In the genomic region with DNA sequence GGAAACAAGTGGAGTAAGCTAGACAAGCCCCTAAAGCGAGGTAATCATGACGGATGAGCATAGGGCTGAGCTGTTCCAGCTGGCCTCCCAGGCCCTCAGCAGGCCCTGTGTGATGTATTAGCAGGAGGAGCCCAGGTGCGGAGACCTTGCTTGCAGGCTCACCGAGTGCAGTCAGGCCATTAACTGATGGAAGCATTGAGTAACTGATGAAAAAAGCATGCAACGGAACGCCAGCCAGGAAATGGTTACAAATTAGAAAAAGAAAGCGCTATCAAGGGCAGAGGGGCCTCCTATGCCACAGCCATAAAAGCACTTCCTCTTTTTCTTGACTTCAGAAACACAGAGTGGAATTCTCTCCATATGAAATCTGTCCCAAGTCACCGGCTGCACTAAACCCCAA, we compare ENCODE assay signal across 12 mouse cellular contexts.
DNase-seq lines count a peak whose midpoint lies in the region; ATAC-seq and TF ChIP-seq lines count a peak whose summit lies in the region.
"Had no signal": no experiment of that assay in that cellular context is flagged by ENCODE, and none has a peak within 500 bp of the region (broad histone marks: within the 10 kb centered on the region; RNA-seq: fewer than 3 reads in every experiment).

No protein-coding gene starts in this region.

- TF ChIP-seq EP300 in lung, postnatal 0 days (IDR thresholded peaks at IDR 0.05), result no peak

- WGBS in lung, postnatal 0 days, result 25% methylated on average over 8 of the region's 8 CpGs
- WGBS in lung, adult 2 months, result 27% methylated on average over 8 of the region's 8 CpGs
- WGBS in limb, embryonic 13.5 days, result 6% methylated on average over 8 of the region's 8 CpGs
- WGBS in heart, embryonic 10.5 days, result 33% methylated on average over 8 of the region's 8 CpGs
- 27% methylated on average over 8 of the region's 8 CpGs for WGBS in heart, embryonic 12.5 days

- H3K9ac ChIP-seq in lung, postnatal 0 days (replicated peaks; ENCODE audit: low read depth), result no peak overlapping the region
- no peak overlapping the region for H3K9ac ChIP-seq in limb, embryonic 13.5 days
- H3K9ac ChIP-seq in heart, embryonic 12.5 days, result no peak overlapping the region
- H3K9ac ChIP-seq: neural tube, embryonic 13.5 days had no signal

- H3K4me1 ChIP-seq in lung, postnatal 0 days (ENCODE audit: insufficient read depth, low read depth, low read length), result no peaks in the 10 kb centered on the region
- no peaks in the 10 kb centered on the region for H3K4me1 ChIP-seq in lung, adult 2 months (ENCODE audit: control insufficient read depth, insufficient read depth, low read length)
- H3K4me1 ChIP-seq in limb, embryonic 13.5 days, result peaks cover 20% of the 10 kb centered on the region
- H3K4me1 ChIP-seq in heart, embryonic 10.5 days, result 0 out of 2 replicates have a peak, but pooled peaks cover 2% of the 10 kb centered on the region
- no peaks in the 10 kb centered on the region for H3K4me1 ChIP-seq in heart, embryonic 12.5 days (replicated peaks)
- H3K4me1 ChIP-seq: neural tube, embryonic 13.5 days had no signal

- no peak overlapping the region for H3K27ac ChIP-seq in lung, postnatal 0 days (ENCODE audit: low read length)
- no peak overlapping the region for H3K27ac ChIP-seq in limb, embryonic 13.5 days
- no peak overlapping the region for H3K27ac ChIP-seq in heart, embryonic 10.5 days
- H3K27ac ChIP-seq in heart, embryonic 12.5 days (ENCODE audit: poor library complexity, severe bottlenecking), result no peak overlapping the region
- H3K27ac ChIP-seq: left cerebral cortex, adult 2 months; neural tube, embryonic 13.5 days had no signal

- no peak overlapping the region for H3K4me3 ChIP-seq in lung, postnatal 0 days (ENCODE audit: low read depth, low read length)
- H3K4me3 ChIP-seq in lung, adult 2 months (replicated peaks; ENCODE audit: extremely low read depth, low read depth, low read length), result no peak overlapping the region
- no peak overlapping the region for H3K4me3 ChIP-seq in limb, embryonic 13.5 days
- H3K4me3 ChIP-seq in heart, embryonic 10.5 days, result no peak overlapping the region
- no peak overlapping the region for H3K4me3 ChIP-seq in heart, embryonic 12.5 days
- H3K4me3 ChIP-seq: left cerebral cortex, adult 2 months; neural tube, embryonic 13.5 days had no signal

- no peaks in the 10 kb centered on the region for H3K36me3 ChIP-seq in lung, postnatal 0 days (ENCODE audit: insufficient read depth, low read length)
- H3K36me3 ChIP-seq in limb, embryonic 13.5 days, result no peaks in the 10 kb centered on the region
- no peaks in the 10 kb centered on the region for H3K36me3 ChIP-seq in heart, embryonic 10.5 days
- no peaks in the 10 kb centered on the region for H3K36me3 ChIP-seq in heart, embryonic 12.5 days
- H3K36me3 ChIP-seq: neural tube, embryonic 13.5 days had no signal

- no peaks in the 10 kb centered on the region for H3K9me3 ChIP-seq in lung, postnatal 0 days (ENCODE audit: low read length)
- no peaks in the 10 kb centered on the region for H3K9me3 ChIP-seq in limb, embryonic 13.5 days
- H3K9me3 ChIP-seq in heart, embryonic 10.5 days, result no peaks in the 10 kb centered on the region
- H3K9me3 ChIP-seq in heart, embryonic 12.5 days (replicated peaks), result no peaks in the 10 kb centered on the region
- H3K9me3 ChIP-seq: neural tube, embryonic 13.5 days had no signal

- TF ChIP-seq POLR2A in lung, adult 2 months (IDR thresholded peaks at IDR 0.05; ENCODE audit: borderline replicate concordance, extremely low read depth, low read depth, low read length), result no peak

- peak overlapping the region; percentile 36; the same call in 1 of the 2 replicates for H3K4me2 ChIP-seq in lung, postnatal 0 days (replicated peaks; ENCODE audit: low read depth, low read length)
- H3K4me2 ChIP-seq in limb, embryonic 13.5 days (replicated peaks), result peak overlapping the region; percentile 40
- H3K4me2 ChIP-seq in heart, embryonic 12.5 days, result no peak overlapping the region
- H3K4me2 ChIP-seq: neural tube, embryonic 13.5 days had no signal

- ATAC-seq in lung, postnatal 0 days, result no peak
- ATAC-seq in limb, embryonic 13.5 days (ENCODE audit: low FRiP score, low read depth), result peak; percentile 87; the same call in 1 of the 2 replicates
- no peak for ATAC-seq in heart, embryonic 12.5 days (ENCODE audit: insufficient number of reproducible peaks, low FRiP score)

- TF ChIP-seq CTCF in lung, postnatal 0 days (IDR thresholded peaks at IDR 0.05), result no peak
- no peak for TF ChIP-seq CTCF in lung, adult 2 months (IDR thresholded peaks at IDR 0.05; ENCODE audit: insufficient read depth, low read length)

- H3K27me3 ChIP-seq in lung, postnatal 0 days (replicated peaks; ENCODE audit: insufficient read depth, low read length), result no peaks in the 10 kb centered on the region
- H3K27me3 ChIP-seq in limb, embryonic 13.5 days, result no peaks in the 10 kb centered on the region
- no peaks in the 10 kb centered on the region for H3K27me3 ChIP-seq in heart, embryonic 10.5 days (ENCODE audit: insufficient read depth, poor library complexity, severe bottlenecking)
- no peaks in the 10 kb centered on the region for H3K27me3 ChIP-seq in heart, embryonic 12.5 days (replicated peaks)
- H3K27me3 ChIP-seq: neural tube, embryonic 13.5 days had no signal

- no peak for DNase-seq in lung, postnatal 0 days (ENCODE audit: low spot score)
- no peak for DNase-seq in lung, adult 2 months
- DNase-seq in embryo, embryonic 9.5 days (ENCODE audit: extremely low spot score), result peak; percentile 27
- DNase-seq in thymus, postnatal 25 days, result peak; percentile 20
- DNase-seq in layer of hippocampus, adult 8-10 months (ENCODE audit: low spot score in 2 of 2), result no peak
- no peak for DNase-seq in heart, embryonic 10.5 days (ENCODE audit: low spot score)
- DNase-seq: cerebellum, adult 2 months; heart, adult 11 months had no signal

Comparison
In these comparisons a context has a peak if more than half of its experiments do, and no peak if none do; other contexts are left out.
1. DNase-seq: peak in embryo, embryonic 9.5 days (single experiment) and thymus, postnatal 25 days (single experiment); none in lung, postnatal 0 days (single experiment), lung, adult 2 months (single experiment), layer of hippocampus, adult 8-10 months (0 of 2) and heart, embryonic 10.5 days (single experiment).